Mouse (Mus musculus): ENCODE measurements at regions not wholly inside any gene's neighbourhood (a gene's known extent, or its start where the extent isn't known, plus 50 kb on each side); places are given as distances from the start of the nearest gene placed in this dataset.

- TF ChIP-seq POLR2A (IDR thresholded peaks at IDR 0.05; ENCODE audit: borderline replicate concordance, insufficient read depth, low read length) (no peak), CTCF (IDR thresholded peaks at IDR 0.05; ENCODE audit: borderline replicate concordance, insufficient read depth, low read depth, low read length) (no peak)
Measured at GRCm38 (mm10) chr10:98792019-98792741, 122.0 kb upstream of the Atp2b1 start.

Measured in cerebellum, adult 2 months (tissue).